Mouse (Mus musculus): ENCODE data around the gene Nwd2. TPM values are rescaled to one million over a fixed set of nuclear protein-coding genes. Genes with fewer than 3 reads are reported as not detected.

Gene Nwd2
- not detected in 2 replicates for polyA plus RNA-seq (2015; fragmentation: Nextera tagmentation; extraction: Ambion mirVana)

GRCm38 (mm10) chr5:63649070-63649532, at the start of gene Nwd2:
Gene Nwd2 (plus strand): TSS chr5:63649102.

DNA sequence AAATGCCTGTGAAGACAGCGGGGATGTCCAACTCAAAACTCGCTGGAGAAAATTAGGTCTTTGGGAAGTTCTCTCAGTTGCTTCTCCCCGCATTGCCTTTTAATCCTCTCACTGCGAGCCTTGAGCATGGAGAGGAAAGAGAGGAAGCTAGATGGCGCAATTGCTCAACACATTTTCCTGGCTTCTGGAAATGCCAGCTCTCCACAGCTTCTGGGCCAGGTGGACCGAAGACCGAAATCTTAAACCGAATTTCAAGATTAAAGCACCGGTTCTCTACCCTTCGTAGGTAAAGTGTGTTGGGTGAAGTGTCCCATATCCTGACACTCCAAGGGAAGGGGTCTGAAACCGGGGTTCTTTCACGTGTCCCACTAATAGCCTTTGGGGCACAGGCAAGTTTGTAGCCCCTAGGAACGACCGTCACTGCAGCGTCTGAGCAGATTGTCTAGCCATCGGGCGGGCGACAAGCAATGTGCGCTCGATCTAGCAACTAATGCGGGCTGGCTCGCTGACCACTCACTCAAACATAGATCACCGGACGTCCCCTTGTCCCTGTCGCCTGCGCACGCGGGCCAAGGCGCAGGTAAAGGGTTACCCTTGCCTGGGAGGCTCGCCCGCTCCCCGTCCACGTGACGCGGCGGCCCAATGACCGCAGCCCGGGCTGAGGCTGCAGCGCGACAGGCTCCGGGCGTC, 163.1 kb downstream of the Nwd2 start, which contains the start of gene 0610040J01Rik:
0610040J01Rik (plus strand) TSS at position 545 of the 690 bp plus-strand sequence.

Other genes with a start within 250 kb of the Nwd2 start
- 1.1 and 1.2 TPM in 2 replicates for gene 0610040J01Rik, start 163.3 kb downstream of the Nwd2 start, polyA plus RNA-seq (2015; fragmentation: Nextera tagmentation; extraction: Ambion mirVana)